Mouse (Mus musculus) thymus, adult 2 months (tissue): ENCODE measurements around the gene Hacl1.

ENCODE experiments used
- CTCF ChIP-seq: fragments of 200-500 bp; IDR thresholded peaks from 2 replicates; pipeline ENCODE4 v1.5.1; 2012; ENCODE audit warnings: mild to moderate bottlenecking, control low read depth, low read length, moderate library complexity, borderline replicate concordance; ENCODE audit not compliant: control insufficient read depth, poor library complexity, insufficient read depth; ENCODE audit errors: extremely low read depth
- POLR2A ChIP-seq: fragments of 200-500 bp; IDR thresholded peaks from 2 replicates; pipeline ENCODE4 v1.6.1; 2012; ENCODE audit warnings: mild to moderate bottlenecking, low read length, control low read depth, moderate library complexity; ENCODE audit not compliant: control insufficient read depth, poor library complexity, insufficient read depth; ENCODE audit errors: extremely low read depth

GRCm38 (mm10) chr14:31565478-31566212 is 75.4 kb downstream of the Hacl1 start:
- TF ChIP-seq CTCF (no peak), POLR2A (no peak)
